Mouse (Mus musculus) midbrain, embryonic 12.5 days (tissue): ENCODE results near the gene Atxn2. TPM values are rescaled to one million over a fixed set of nuclear protein-coding genes. Genes with fewer than 3 reads are reported as not detected.

Experiments
- ATAC-seq: fragments of 200-750 bp; cut with Nextera tagmentation; 2 replicates; pipeline ENCODE4 v1.8.0; 2017; ENCODE audit warnings: low read depth, moderate TSS enrichment, moderate library complexity; ENCODE audit not compliant: low FRiP score
- H3K27ac ChIP-seq: fragments of 300-500 bp; sonication (generic); replicated peaks from 2 replicates; pipeline ENCODE4 v1.5.1; 2016; ENCODE audit warnings: mild to moderate bottlenecking
- H3K27me3 ChIP-seq: fragments of 300-500 bp; sonication (generic); 2 replicates; pipeline ENCODE4 v1.6.1; 2016; ENCODE audit warnings: mild to moderate bottlenecking
- H3K36me3 ChIP-seq: fragments of 300-500 bp; sonication (generic); 2 replicates; pipeline ENCODE4 v1.6.1; 2016
- H3K4me1 ChIP-seq: fragments of 300-500 bp; sonication (generic); 2 replicates; pipeline ENCODE4 v1.6.1; 2016
- H3K4me2 ChIP-seq: fragments of 300-500 bp; sonication (generic); replicated peaks from 2 replicates; pipeline ENCODE4 v1.6.1; 2016; ENCODE audit warnings: mild to moderate bottlenecking, moderate library complexity
- H3K4me3 ChIP-seq: fragments of 300-500 bp; sonication (generic); 2 replicates; pipeline ENCODE4 v1.5.1; 2016; ENCODE audit warnings: mild to moderate bottlenecking
- H3K9ac ChIP-seq: fragments of 300-500 bp; sonication (generic); replicated peaks from 2 replicates; pipeline ENCODE4 v1.6.1; 2016; ENCODE audit warnings: mild to moderate bottlenecking, moderate library complexity
- H3K9me3 ChIP-seq: fragments of 300-500 bp; sonication (generic); 2 replicates; pipeline ENCODE4 v1.6.1; 2016; ENCODE audit warnings: mild to moderate bottlenecking
- WGBS: fragments of 180-500 bp; shearing (Covaris S2); methylation state at CpG from one replicate; pipeline ENCODE4 v1.1.7; 2016; 5-methylcytosine and 5-hydroxymethylcytosine counted together
- polyA plus RNA-seq: library from polyadenylated mRNA; unstranded; fragments of >200 nt; fragmentation: Nextera tagmentation; extraction: Ambion mirVana; gene quantifications from 2 replicates; pipeline ENCODE4 v1.2.1, GENCODE M21; 2016

The Atxn2 gene
- polyA plus RNA-seq, 1 experiment from 2014 or later = 68.1 TPM

- Histone ChIP-seq H3K27me3 (no peaks in the 10 kb centered on the region), H3K9me3 (no peaks in the 10 kb centered on the region), H3K9ac (no peak overlapping the region), H3K27ac (no peak overlapping the region), H3K4me2 (no peak overlapping the region), H3K4me1 (no peaks in the 10 kb centered on the region), H3K36me3 (peaks cover 64% of the 10 kb centered on the region), H3K4me3 (no peak overlapping the region)
- WGBS = 92% methylated on average over 17 of the region's 17 CpGs
- ATAC-seq = no peak
Measured at GRCm38 (mm10) chr5:121810331-121811151, 99.4 kb downstream of the Atxn2 start.

GRCm38 (mm10) chr5:121811485-121811931 is 100.4 kb downstream of the Atxn2 start:
- no peaks in the 10 kb centered on the region for H3K27me3 ChIP-seq
- 93% methylated on average over 5 of the region's 5 CpGs for WGBS

GRCm38 (mm10) chr5:121812526-121813243 is 101.5 kb downstream of the Atxn2 start:
- H3K27me3 ChIP-seq = no peaks in the 10 kb centered on the region

More at GRCm38 (mm10) chr5:121811485-121811931, 100.4 kb downstream of the Atxn2 start:
- Histone ChIP-seq H3K4me1 (no peaks in the 10 kb centered on the region), H3K9me3 (no peaks in the 10 kb centered on the region), H3K4me2 (no peak overlapping the region), H3K36me3 (peaks cover 72% of the 10 kb centered on the region), H3K9ac (no peak overlapping the region), H3K27ac (no peak overlapping the region), H3K4me3 (no peak overlapping the region)
- no peak for ATAC-seq

GRCm38 (mm10) chr5:121813744-121814143 is 102.6 kb downstream of the Atxn2 start:
- Histone ChIP-seq H3K4me2 (no peak overlapping the region), H3K27me3 (no peaks in the 10 kb centered on the region), H3K9ac (no peak overlapping the region), H3K27ac (no peak overlapping the region), H3K4me3 (no peak overlapping the region), H3K36me3 (peaks cover 88% of the 10 kb centered on the region), H3K9me3 (no peaks in the 10 kb centered on the region), H3K4me1 (no peaks in the 10 kb centered on the region)
- ATAC-seq = no peak
- 97% methylated on average over 10 of the region's 10 CpGs for WGBS

More at GRCm38 (mm10) chr5:121812526-121813243, 101.5 kb downstream of the Atxn2 start:
- H3K9ac ChIP-seq = no peak overlapping the region
- no peak overlapping the region for H3K4me2 ChIP-seq
- H3K9me3 ChIP-seq = no peaks in the 10 kb centered on the region
- no peak overlapping the region for H3K27ac ChIP-seq
- 90% methylated on average over 7 of the region's 7 CpGs for WGBS
- no peak overlapping the region for H3K4me3 ChIP-seq
- ATAC-seq = no peak
- H3K36me3 ChIP-seq = peaks cover 82% of the 10 kb centered on the region
- H3K4me1 ChIP-seq = no peaks in the 10 kb centered on the region

- H3K4me3 ChIP-seq = no peak overlapping the region
- H3K9ac ChIP-seq = no peak overlapping the region
- peaks cover 96% of the 10 kb centered on the region for H3K36me3 ChIP-seq
- WGBS = 71% methylated on average over 3 of the region's 3 CpGs
- no peak overlapping the region for H3K27ac ChIP-seq
- H3K4me1 ChIP-seq = no peaks in the 10 kb centered on the region
- no peaks in the 10 kb centered on the region for H3K9me3 ChIP-seq
- H3K27me3 ChIP-seq = no peaks in the 10 kb centered on the region
- no peak for ATAC-seq
- no peak overlapping the region for H3K4me2 ChIP-seq
Measured at GRCm38 (mm10) chr5:121815067-121815466, 103.9 kb downstream of the Atxn2 start.

- no peaks in the 10 kb centered on the region for H3K27me3 ChIP-seq
- whole genome bisulfite sequencing = 96% methylated on average over 8 of the region's 8 CpGs
- H3K9ac ChIP-seq = no peak overlapping the region
- no peak for ATAC-seq
- no peaks in the 10 kb centered on the region for H3K9me3 ChIP-seq
- no peak overlapping the region for H3K27ac ChIP-seq
- peaks cover 95% of the 10 kb centered on the region for H3K36me3 ChIP-seq
- no peak overlapping the region for H3K4me3 ChIP-seq
- H3K4me2 ChIP-seq = no peak overlapping the region
- H3K4me1 ChIP-seq = no peaks in the 10 kb centered on the region
Measured at GRCm38 (mm10) chr5:121815867-121816380, 104.8 kb downstream of the Atxn2 start.

GRCm38 (mm10) chr5:121816611-121817010 is 105.5 kb downstream of the Atxn2 start:
- no peaks in the 10 kb centered on the region for H3K27me3 ChIP-seq
- peaks cover 89% of the 10 kb centered on the region for H3K36me3 ChIP-seq
- no peaks in the 10 kb centered on the region for H3K9me3 ChIP-seq
- no peak overlapping the region for H3K4me2 ChIP-seq
- WGBS = 100% methylated on average over 2 of the region's 2 CpGs
- H3K27ac ChIP-seq = no peak overlapping the region
- no peak overlapping the region for H3K4me3 ChIP-seq
- no peak for ATAC-seq
- H3K4me1 ChIP-seq = no peaks in the 10 kb centered on the region
- H3K9ac ChIP-seq = no peak overlapping the region

- no peaks in the 10 kb centered on the region for H3K4me1 ChIP-seq
- no peak for ATAC-seq
- no peaks in the 10 kb centered on the region for H3K27me3 ChIP-seq
- no peak overlapping the region for H3K27ac ChIP-seq
- WGBS = 93% methylated on average over 9 of the region's 9 CpGs
- H3K4me2 ChIP-seq = no peak overlapping the region
- H3K4me3 ChIP-seq = no peak overlapping the region
- H3K9me3 ChIP-seq = no peaks in the 10 kb centered on the region
- H3K36me3 ChIP-seq = peaks cover 80% of the 10 kb centered on the region
- no peak overlapping the region for H3K9ac ChIP-seq
Measured at GRCm38 (mm10) chr5:121817551-121817950, 106.4 kb downstream of the Atxn2 start.

- Histone ChIP-seq H3K4me3 (no peak overlapping the region), H3K36me3 (peaks cover 71% of the 10 kb centered on the region), H3K27me3 (no peaks in the 10 kb centered on the region), H3K4me2 (no peak overlapping the region), H3K27ac (no peak overlapping the region), H3K9ac (no peak overlapping the region), H3K4me1 (no peaks in the 10 kb centered on the region), H3K9me3 (no peaks in the 10 kb centered on the region)
- WGBS = 96% methylated on average over 7 of the region's 7 CpGs
- no peak for ATAC-seq
Measured at GRCm38 (mm10) chr5:121818401-121818800, 107.3 kb downstream of the Atxn2 start.

GRCm38 (mm10) chr5:121818862-121819261 is 107.7 kb downstream of the Atxn2 start:
- no peak for ATAC-seq
- no peak overlapping the region for H3K9ac ChIP-seq
- H3K27me3 ChIP-seq = no peaks in the 10 kb centered on the region
- 97% methylated on average over 4 of the region's 4 CpGs for WGBS
- H3K4me1 ChIP-seq = no peaks in the 10 kb centered on the region
- no peaks in the 10 kb centered on the region for H3K9me3 ChIP-seq
- peaks cover 67% of the 10 kb centered on the region for H3K36me3 ChIP-seq
- no peak overlapping the region for H3K27ac ChIP-seq
- no peak overlapping the region for H3K4me2 ChIP-seq
- no peak overlapping the region for H3K4me3 ChIP-seq

- Histone ChIP-seq H3K27ac (no peak overlapping the region), H3K9me3 (no peaks in the 10 kb centered on the region), H3K4me1 (no peaks in the 10 kb centered on the region), H3K9ac (no peak overlapping the region), H3K4me3 (no peak overlapping the region), H3K27me3 (no peaks in the 10 kb centered on the region), H3K4me2 (no peak overlapping the region), H3K36me3 (peaks cover 60% of the 10 kb centered on the region)
- no peak for ATAC-seq
- 96% methylated on average over 5 of the region's 5 CpGs for WGBS
Measured at GRCm38 (mm10) chr5:121819559-121819958, 108.4 kb downstream of the Atxn2 start.

GRCm38 (mm10) chr5:121820161-121820560 is 109.0 kb downstream of the Atxn2 start:
- no peak for ATAC-seq
- Histone ChIP-seq H3K27me3 (no peaks in the 10 kb centered on the region), H3K4me2 (no peak overlapping the region), H3K36me3 (peaks cover 56% of the 10 kb centered on the region), H3K4me3 (no peak overlapping the region), H3K4me1 (no peaks in the 10 kb centered on the region), H3K9ac (no peak overlapping the region), H3K27ac (no peak overlapping the region), H3K9me3 (no peaks in the 10 kb centered on the region)
- WGBS = 93% methylated on average over 2 of the region's 2 CpGs
